Mouse (Mus musculus) MEL (cell line): ENCODE data around the gene Lyar. TPM values are rescaled to one million over a fixed set of nuclear protein-coding genes. Genes with fewer than 3 reads are reported as not detected.

Experiments used
- DNase-seq: peaks from one replicate; pipeline ENCODE4 v3.0.0; 2011; ENCODE audit warnings: low read depth, low spot score
- H3K27ac ChIP-seq: 2 replicates; pipeline ENCODE4 v1.5.1; 2012; ENCODE audit warnings: low read depth, mild to moderate bottlenecking, control low read depth, low read length, moderate library complexity; ENCODE audit not compliant: control insufficient read depth
- H3K27me3 ChIP-seq, 2 experiments: fragments of 150-350 bp in 1 of 2; sonication (generic) in 1 of 2; 2 replicates each; pipeline ENCODE4 v1.6.1; 2012; ENCODE audit warnings: low read length in 2 of 2, mild to moderate bottlenecking in 2 of 2, improper control_type of control experiment in 1 of 2, moderate library complexity in 1 of 2; ENCODE audit not compliant: insufficient read depth in 2 of 2, control insufficient read depth in 1 of 2
- H3K36me3 ChIP-seq, 2 experiments: 2 replicates each; pipeline ENCODE4 v1.6.1; 2012 to 2014; ENCODE audit warnings: low read length in 2 of 2, improper control_type of control experiment in 1 of 2, inconsistent platforms in 1 of 2, mild to moderate bottlenecking in 1 of 2; ENCODE audit not compliant: insufficient read depth in 2 of 2, control insufficient read depth in 1 of 2
- H3K4me1 ChIP-seq, 2 experiments: fragments of 150-350 bp in 1 of 2; sonication (generic) in 1 of 2; 2 replicates each; pipeline ENCODE4 v1.6.1; 2012; ENCODE audit warnings: low read length in 2 of 2, improper control_type of control experiment in 1 of 2, mild to moderate bottlenecking in 1 of 2; ENCODE audit not compliant: insufficient read depth in 2 of 2, control insufficient read depth in 1 of 2
- H3K4me3 ChIP-seq, 2 experiments: fragments of 150-350 bp in 1 of 2; sonication (generic) in 1 of 2; 2 replicates each; pipeline ENCODE4 v1.5.1; 2012; ENCODE audit warnings: low read depth in 2 of 2, low read length in 2 of 2, mild to moderate bottlenecking in 2 of 2, moderate library complexity in 2 of 2, control low read depth in 1 of 2, improper control_type of control experiment in 1 of 2; ENCODE audit not compliant: control insufficient read depth in 1 of 2, insufficient read depth in 1 of 2
- H3K79me2 ChIP-seq: 2 replicates; pipeline ENCODE4 v1.6.1; 2012; ENCODE audit warnings: mild to moderate bottlenecking, low read length, moderate library complexity; ENCODE audit not compliant: control insufficient read depth, poor library complexity, insufficient read depth
- H3K9ac ChIP-seq: 2 replicates; pipeline ENCODE4 v1.6.1; 2012; ENCODE audit warnings: low read depth, mild to moderate bottlenecking, control low read depth, low read length, moderate library complexity; ENCODE audit not compliant: control insufficient read depth, poor library complexity, severe bottlenecking
- H3K9me3 ChIP-seq: fragments of 150-350 bp; sonication (generic); replicated peaks from 2 replicates; pipeline ENCODE4 v1.6.1; 2012; ENCODE audit warnings: mild to moderate bottlenecking, low read length, improper control_type of control experiment, moderate library complexity; ENCODE audit not compliant: insufficient read depth
- CHD2 ChIP-seq: IDR thresholded peaks from 2 replicates; pipeline ENCODE4 v1.6.1; 2011; ENCODE audit warnings: low read length, improper control_type of control experiment
- CTCF ChIP-seq, 3 experiments: IDR thresholded peaks in 2 of 3; conservative IDR thresholded peaks in 1 of 3; 2 replicates each; pipeline ENCODE4 v1.5.1; 2011 to 2012; ENCODE audit warnings: low read length in 3 of 3, low read depth in 2 of 3, mild to moderate bottlenecking in 2 of 3, improper control_type of control experiment in 1 of 3, inconsistent platforms in 1 of 3, mixed read lengths in 1 of 3, moderate library complexity in 1 of 3; ENCODE audit not compliant: control insufficient read depth in 1 of 3, insufficient read depth in 1 of 3, poor library complexity in 1 of 3, severe bottlenecking in 1 of 3
- EP300 ChIP-seq, 2 experiments: IDR thresholded peaks; 2 replicates each; pipeline ENCODE4 v1.6.1; 2011; ENCODE audit warnings: improper control_type of control experiment in 2 of 2, low read length in 2 of 2, low read depth in 1 of 2, mild to moderate bottlenecking in 1 of 2
- ETS1 ChIP-seq: IDR thresholded peaks from 2 replicates; pipeline ENCODE4 v1.6.1; 2012; ENCODE audit warnings: low read depth, mild to moderate bottlenecking, inconsistent platforms, low read length, improper control_type of control experiment, moderate library complexity
- GABPA ChIP-seq: IDR thresholded peaks from 2 replicates; pipeline ENCODE4 v1.6.1; 2012; ENCODE audit warnings: low read depth, mild to moderate bottlenecking, inconsistent platforms, low read length, improper control_type of control experiment, moderate library complexity
- KAT2A ChIP-seq: conservative IDR thresholded peaks from 2 replicates; pipeline ENCODE4 v1.6.1; 2012; ENCODE audit warnings: low read depth, low read length, improper control_type of control experiment, inconsistent platforms
- MAFK ChIP-seq: IDR thresholded peaks from 2 replicates; pipeline ENCODE4 v1.6.1; 2011; ENCODE audit warnings: low read depth, mild to moderate bottlenecking, low read length, improper control_type of control experiment, borderline replicate concordance
- MAX ChIP-seq: IDR thresholded peaks from 2 replicates; pipeline ENCODE4 v1.6.1; 2011; ENCODE audit warnings: low read length, improper control_type of control experiment
- MAZ ChIP-seq: IDR thresholded peaks from 2 replicates; pipeline ENCODE4 v1.6.1; 2012; ENCODE audit warnings: low read depth, mild to moderate bottlenecking, inconsistent platforms, low read length, improper control_type of control experiment
- MEF2A ChIP-seq: IDR thresholded peaks from 2 replicates; pipeline ENCODE4 v1.6.1; 2014; ENCODE audit warnings: low read depth, mild to moderate bottlenecking, inconsistent platforms, low read length, improper control_type of control experiment; ENCODE audit not compliant: poor library complexity, insufficient replicate concordance, severe bottlenecking; ENCODE audit errors: extremely low read depth
- MXI1 ChIP-seq: IDR thresholded peaks from 2 replicates; pipeline ENCODE4 v1.6.1; 2011; ENCODE audit warnings: mild to moderate bottlenecking, low read depth, low read length, improper control_type of control experiment
- MYB ChIP-seq: IDR thresholded peaks from 2 replicates; pipeline ENCODE4 v1.6.1; 2011; ENCODE audit warnings: mild to moderate bottlenecking, low read depth, low read length, improper control_type of control experiment
- POLR2AphosphoS2 ChIP-seq: IDR thresholded peaks from 2 replicates; pipeline ENCODE4 v1.6.1; 2011; ENCODE audit warnings: low read length, improper control_type of control experiment
- RAD21 ChIP-seq: IDR thresholded peaks from 2 replicates; pipeline ENCODE4 v1.6.1; 2011; ENCODE audit warnings: mild to moderate bottlenecking, low read depth, low read length, improper control_type of control experiment
- RCOR1 ChIP-seq: IDR thresholded peaks from 2 replicates; pipeline ENCODE4 v1.6.1; 2012; ENCODE audit warnings: low read depth, mild to moderate bottlenecking, inconsistent platforms, low read length, improper control_type of control experiment
- SMC3 ChIP-seq: IDR thresholded peaks from 2 replicates; pipeline ENCODE4 v1.6.1; 2011; ENCODE audit warnings: low read depth, low read length, improper control_type of control experiment
- TAL1 ChIP-seq: IDR thresholded peaks from 2 replicates; pipeline ENCODE4 v1.6.1; 2012; ENCODE audit warnings: mild to moderate bottlenecking, inconsistent platforms, low read length, moderate library complexity, mixed read lengths
- TBP ChIP-seq: IDR thresholded peaks from 2 replicates; pipeline ENCODE4 v1.8.0; 2011; ENCODE audit warnings: low read depth, low read length, improper control_type of control experiment
- TCF12 ChIP-seq: IDR thresholded peaks from 2 replicates; pipeline ENCODE4 v1.6.1; 2014; ENCODE audit warnings: low read depth, mild to moderate bottlenecking, inconsistent platforms, low read length, improper control_type of control experiment, moderate library complexity
- UBTF ChIP-seq: IDR thresholded peaks from 2 replicates; pipeline ENCODE4 v1.6.1; 2012; ENCODE audit warnings: low read depth, mild to moderate bottlenecking, inconsistent platforms, low read length, improper control_type of control experiment, moderate library complexity, borderline replicate concordance; ENCODE audit not compliant: insufficient read depth
- USF1 ChIP-seq: IDR thresholded peaks from 2 replicates; pipeline ENCODE4 v1.6.1; 2014; ENCODE audit warnings: low read depth, mild to moderate bottlenecking, inconsistent platforms, low read length, improper control_type of control experiment, moderate library complexity
- USF2 ChIP-seq, 2 experiments: IDR thresholded peaks; 2 replicates each; pipeline ENCODE4 v1.6.1; 2011 to 2012; ENCODE audit warnings: improper control_type of control experiment in 2 of 2, low read length in 2 of 2, borderline replicate concordance in 1 of 2, inconsistent platforms in 1 of 2, low read depth in 1 of 2, mild to moderate bottlenecking in 1 of 2; ENCODE audit not compliant: insufficient read depth in 1 of 2
- ZC3H11A ChIP-seq: IDR thresholded peaks from 2 replicates; pipeline ENCODE4 v1.6.1; 2012; ENCODE audit warnings: low read depth, mild to moderate bottlenecking, inconsistent platforms, low read length, improper control_type of control experiment
- ZKSCAN1 ChIP-seq: IDR thresholded peaks from 2 replicates; pipeline ENCODE4 v1.6.1; 2012; ENCODE audit warnings: low read depth, mild to moderate bottlenecking, inconsistent platforms, low read length, improper control_type of control experiment, moderate library complexity
- ZMIZ1 ChIP-seq: IDR thresholded peaks from 2 replicates; pipeline ENCODE4 v1.6.1; 2012; ENCODE audit warnings: low read depth, mild to moderate bottlenecking, inconsistent platforms, low read length, improper control_type of control experiment, moderate library complexity
- polyA plus RNA-seq, 2 experiments: library from polyadenylated mRNA; stranded (reverse) in 1 of 2; unstranded in 1 of 2; fragments of >175 nt in 1 of 2; fragments of >200 nt in 1 of 2; gene quantifications; 2 replicates each; pipeline versions ENCODE4 v1.2.1 to v1.2.4; 2012; ENCODE audit warnings: low replicate concordance in 2 of 2, low read depth in 1 of 2; ENCODE audit not compliant: insufficient read length in 2 of 2, insufficient read depth in 1 of 2, missing spikeins in 1 of 2
- total RNA-seq: library from RNA; depleted of rRNA; stranded (reverse); fragments of 300-350 nt; gene quantifications from 2 replicates; pipeline ENCODE4 v1.2.3, GENCODE M21; 2012

Gene Lyar
- total and polyA plus RNA-seq, 3 experiments, result 333 to 678 (median 507) TPM

DNA sequence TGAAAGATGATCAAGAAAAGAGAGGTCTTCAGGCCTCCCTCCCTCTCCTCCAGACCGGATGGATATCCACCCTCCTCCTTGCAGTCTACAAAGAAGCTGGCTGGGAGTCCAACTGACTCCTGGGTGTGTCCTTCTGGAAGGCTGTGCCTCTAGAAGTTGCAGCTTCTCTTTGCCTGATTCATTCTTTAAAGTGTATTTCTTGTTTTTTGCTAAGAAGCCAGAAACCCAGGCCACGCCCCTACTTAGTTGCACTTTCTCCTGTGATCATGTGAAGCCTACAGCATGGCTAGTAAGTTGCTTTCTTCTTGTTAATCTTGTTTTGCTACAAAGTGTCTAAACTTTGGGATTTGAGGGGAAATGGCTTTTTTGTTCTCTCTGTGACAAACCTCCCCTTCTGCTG lies 33.3 kb upstream of the Lyar start:
- no peak for DNase-seq
- H3K27me3 ChIP-seq, result no peaks in the 10 kb centered on the region
- TF ChIP-seq EP300 (IDR thresholded peaks at IDR 0.05; ENCODE audit: low read depth in 1 of 2, low read length in 2 of 2) (no peak), MEF2A (no peak)
- no peak overlapping the region for H3K4me3 ChIP-seq
- no peaks in the 10 kb centered on the region for H3K79me2 ChIP-seq
- H3K27ac ChIP-seq, result no peak overlapping the region
- no peak overlapping the region for H3K9ac ChIP-seq
- H3K36me3 ChIP-seq, result no peaks in the 10 kb centered on the region
- H3K4me1 ChIP-seq, result no peaks in the 10 kb centered on the region
- H3K9me3 ChIP-seq, result no peaks in the 10 kb centered on the region

DNA sequence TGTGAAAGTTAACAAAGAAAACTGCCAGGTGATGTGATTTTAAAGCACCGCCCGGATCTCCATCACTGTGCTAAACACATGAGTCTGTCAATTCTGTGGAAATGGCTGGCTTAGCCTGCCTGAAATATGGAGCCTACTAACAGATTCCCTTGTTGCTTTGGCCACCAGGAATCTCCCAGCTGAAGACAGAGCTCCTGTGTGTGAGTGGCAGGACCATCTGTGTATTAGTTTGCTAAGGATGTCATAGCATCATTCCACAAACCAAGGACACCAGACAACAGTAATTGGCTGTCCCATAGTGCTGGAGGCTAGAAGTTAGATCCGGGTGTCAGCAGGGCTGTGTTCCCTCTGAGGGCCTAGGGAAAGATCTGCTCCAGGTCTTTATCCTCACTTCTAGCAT lies 29.4 kb upstream of the Lyar start:
- TF ChIP-seq KAT2A (no peak), RAD21 (no peak), MXI1 (no peak), ETS1 (no peak), USF1 (no peak), MEF2A (no peak), ZKSCAN1 (no peak), TCF12 (no peak), SMC3 (no peak), ZC3H11A (no peak), RCOR1 (no peak), MAFK (no peak), CTCF (IDR thresholded peaks at IDR 0.05 in 2 of 3, conservative IDR thresholded peaks at IDR 0.05 in 1 of 3; ENCODE audit: control insufficient read depth in 1 of 3, insufficient read depth in 1 of 3, low read depth in 2 of 3, low read length in 3 of 3, poor library complexity in 1 of 3, severe bottlenecking in 1 of 3) (no peak), TBP (no peak)
- H3K9ac ChIP-seq, result no peak overlapping the region
- no peaks in the 10 kb centered on the region for H3K79me2 ChIP-seq
- H3K9me3 ChIP-seq, result no peaks in the 10 kb centered on the region
- DNase-seq, result no peak
- no peaks in the 10 kb centered on the region for H3K27me3 ChIP-seq
- H3K4me3 ChIP-seq, result no peak overlapping the region
- H3K4me1 ChIP-seq, result no peaks in the 10 kb centered on the region
- no peaks in the 10 kb centered on the region for H3K36me3 ChIP-seq
- H3K27ac ChIP-seq, result no peak overlapping the region

DNA sequence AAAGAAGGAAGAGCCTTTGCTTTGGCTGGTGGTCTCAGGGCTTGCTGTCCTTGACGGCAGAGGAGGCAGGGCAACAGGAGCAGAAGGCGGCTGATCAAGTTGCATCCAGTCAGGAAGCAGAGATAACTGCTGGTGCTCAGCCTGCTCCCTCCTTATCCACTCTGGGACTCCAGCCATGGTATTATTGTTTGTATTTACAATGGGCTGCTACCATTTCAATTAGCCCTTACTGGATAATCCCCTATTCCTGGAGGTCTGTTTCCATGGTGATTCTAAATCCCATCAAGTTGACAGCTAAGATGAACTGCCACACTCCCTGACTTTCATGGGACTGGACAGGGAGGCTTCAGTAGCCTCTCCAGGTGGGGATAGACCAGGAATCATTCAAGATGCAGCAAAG lies 25.3 kb upstream of the Lyar start:
- Histone ChIP-seq H3K27ac (no peak overlapping the region), H3K9ac (no peak overlapping the region), H3K4me3 (no peak overlapping the region), H3K79me2 (no peaks in the 10 kb centered on the region), H3K4me1 (no peaks in the 10 kb centered on the region), H3K36me3 (no peaks in the 10 kb centered on the region), H3K27me3 (no peaks in the 10 kb centered on the region), H3K9me3 (no peaks in the 10 kb centered on the region)
- no peak for DNase-seq
- TF ChIP-seq MEF2A (no peak), UBTF (no peak), USF2 (IDR thresholded peaks at IDR 0.05; ENCODE audit: borderline replicate concordance in 1 of 2, insufficient read depth in 1 of 2, low read depth in 1 of 2, low read length in 2 of 2) (no peak), RAD21 (no peak), ETS1 (no peak), MYB (no peak), MAX (no peak), TBP (no peak), MAZ (no peak), ZC3H11A (no peak), ZMIZ1 (no peak), POLR2AphosphoS2 (no peak), TAL1 (no peak), GABPA (no peak), ZKSCAN1 (no peak), EP300 (IDR thresholded peaks at IDR 0.05; ENCODE audit: low read depth in 1 of 2, low read length in 2 of 2) (no peak), CHD2 (no peak)
